ENCODE assay signal across 8 mouse cellular contexts in genomic region chr11:88524790-88525575, GRCm38 (mm10).
DNase-seq lines count a peak whose midpoint lies in the region; ATAC-seq lines count a peak whose summit lies in the region.

No protein-coding gene starts in this region.

- H3K36me3 ChIP-seq in liver, embryonic 11.5 days (ENCODE audit: control insufficient read depth, insufficient read depth, low read length), result no peaks in the 10 kb centered on the region
- no peaks in the 10 kb centered on the region for H3K36me3 ChIP-seq in forebrain, embryonic 14.5 days (ENCODE audit: control insufficient read depth, insufficient read depth, low read length)
- H3K36me3 ChIP-seq in hindbrain, embryonic 10.5 days, result peaks cover 36% of the 10 kb centered on the region
- H3K36me3 ChIP-seq in liver, embryonic 12.5 days, result no peaks in the 10 kb centered on the region

- H3K27ac ChIP-seq in liver, embryonic 11.5 days (ENCODE audit: low read depth, low read length), result peak overlapping the region; percentile 23
- H3K27ac ChIP-seq in forebrain, embryonic 14.5 days (ENCODE audit: low read depth, low read length), result peak overlapping the region; percentile 61
- H3K27ac ChIP-seq in hindbrain, embryonic 10.5 days, result peak overlapping the region; percentile 85
- H3K27ac ChIP-seq in liver, embryonic 12.5 days, result peak overlapping the region; percentile 17; the same call in 1 of the 2 replicates

- 33% methylated on average over 10 of the region's 10 CpGs for WGBS in liver, embryonic 11.5 days
- WGBS in forebrain, embryonic 14.5 days, result 17% methylated on average over 10 of the region's 10 CpGs
- WGBS in hindbrain, embryonic 10.5 days, result 28% methylated on average over 10 of the region's 10 CpGs
- WGBS in liver, embryonic 12.5 days (ENCODE audit: insufficient replicate concordance), result 30% methylated on average over 10 of the region's 10 CpGs

- ATAC-seq in liver, embryonic 11.5 days (replicated peaks; ENCODE audit: low FRiP score), result peak; percentile 46; the same call in 1 of the 2 replicates
- peak; percentile 56 for ATAC-seq in forebrain, embryonic 14.5 days
- ATAC-seq in liver, embryonic 12.5 days, result no peak

- no peaks in the 10 kb centered on the region for H3K9me3 ChIP-seq in liver, embryonic 11.5 days (ENCODE audit: control insufficient read depth, low read length)
- H3K9me3 ChIP-seq in forebrain, embryonic 14.5 days (replicated peaks; ENCODE audit: control insufficient read depth, low read length), result no peaks in the 10 kb centered on the region
- no peaks in the 10 kb centered on the region for H3K9me3 ChIP-seq in hindbrain, embryonic 10.5 days
- H3K9me3 ChIP-seq in liver, embryonic 12.5 days (replicated peaks), result no peaks in the 10 kb centered on the region

- no peak for DNase-seq in liver, embryonic 11.5 days (ENCODE audit: low spot score)
- DNase-seq in liver, result no peak
- DNase-seq in forebrain, embryonic 14.5 days (ENCODE audit: low spot score), result peak; percentile 84
- DNase-seq in hindbrain, embryonic 10.5 days (ENCODE audit: low spot score), result peak; percentile 43
- DNase-seq in retina, embryonic 14.5 days (ENCODE audit: low spot score), result peak; percentile 65
- DNase-seq in right cerebral cortex, postnatal 14 days, result no peak
- DNase-seq in spleen, postnatal 4 days (ENCODE audit: low spot score in 2 of 2), result no peak

- H3K4me2 ChIP-seq in liver, embryonic 11.5 days, result no peak overlapping the region
- H3K4me2 ChIP-seq in forebrain, embryonic 14.5 days (ENCODE audit: low read length), result no peak overlapping the region
- H3K4me2 ChIP-seq in liver, embryonic 12.5 days, result no peak overlapping the region

- H3K4me1 ChIP-seq in liver, embryonic 11.5 days (replicated peaks; ENCODE audit: control insufficient read depth, insufficient read depth, low read length), result peaks cover 60% of the 10 kb centered on the region
- H3K4me1 ChIP-seq in forebrain, embryonic 14.5 days (ENCODE audit: control insufficient read depth, insufficient read depth, low read length), result peaks cover 80% of the 10 kb centered on the region
- H3K4me1 ChIP-seq in hindbrain, embryonic 10.5 days (replicated peaks), result peaks cover 97% of the 10 kb centered on the region
- peaks cover 81% of the 10 kb centered on the region for H3K4me1 ChIP-seq in liver, embryonic 12.5 days

- no peak overlapping the region for H3K9ac ChIP-seq in liver, embryonic 11.5 days (ENCODE audit: low read depth, low read length)
- no peak overlapping the region; the same call in 1 of the 2 replicates for H3K9ac ChIP-seq in forebrain, embryonic 14.5 days (ENCODE audit: low read length)
- H3K9ac ChIP-seq in liver, embryonic 12.5 days, result 0 out of 2 replicates have a peak overlapping the region, but pooled peaks have one; percentile 25

- H3K4me3 ChIP-seq in liver, embryonic 11.5 days (ENCODE audit: low read depth, low read length), result no peak overlapping the region
- no peak overlapping the region for H3K4me3 ChIP-seq in forebrain, embryonic 14.5 days (ENCODE audit: low read depth, low read length)
- H3K4me3 ChIP-seq in hindbrain, embryonic 10.5 days, result no peak overlapping the region
- H3K4me3 ChIP-seq in liver, embryonic 12.5 days, result no peak overlapping the region

- no peaks in the 10 kb centered on the region for H3K27me3 ChIP-seq in liver, embryonic 11.5 days (replicated peaks; ENCODE audit: control insufficient read depth, insufficient read depth, low read length)
- no peaks in the 10 kb centered on the region for H3K27me3 ChIP-seq in forebrain, embryonic 14.5 days (replicated peaks; ENCODE audit: control insufficient read depth, insufficient read depth, low read length)
- no peaks in the 10 kb centered on the region for H3K27me3 ChIP-seq in hindbrain, embryonic 10.5 days (ENCODE audit: insufficient read depth, poor library complexity, severe bottlenecking)
- H3K27me3 ChIP-seq in liver, embryonic 12.5 days (replicated peaks), result no peaks in the 10 kb centered on the region

Comparison
In these comparisons a context has a peak if more than half of its experiments do, and no peak if none do; other contexts are left out.
1. DNase-seq: peak in forebrain, embryonic 14.5 days (single experiment), hindbrain, embryonic 10.5 days (single experiment) and retina, embryonic 14.5 days (single experiment); none in liver, embryonic 11.5 days (single experiment), liver (single experiment), right cerebral cortex, postnatal 14 days (single experiment) and spleen, postnatal 4 days (0 of 2).
2. H3K27ac ChIP-seq: peak in every context shown above with its lines; median percentile 85 in hindbrain, embryonic 10.5 days; 61 in forebrain, embryonic 14.5 days; 23 in liver, embryonic 11.5 days; 17 in liver, embryonic 12.5 days.